Comparison of ENCODE assay signal across 8 mouse cellular contexts in the genomic region with DNA sequence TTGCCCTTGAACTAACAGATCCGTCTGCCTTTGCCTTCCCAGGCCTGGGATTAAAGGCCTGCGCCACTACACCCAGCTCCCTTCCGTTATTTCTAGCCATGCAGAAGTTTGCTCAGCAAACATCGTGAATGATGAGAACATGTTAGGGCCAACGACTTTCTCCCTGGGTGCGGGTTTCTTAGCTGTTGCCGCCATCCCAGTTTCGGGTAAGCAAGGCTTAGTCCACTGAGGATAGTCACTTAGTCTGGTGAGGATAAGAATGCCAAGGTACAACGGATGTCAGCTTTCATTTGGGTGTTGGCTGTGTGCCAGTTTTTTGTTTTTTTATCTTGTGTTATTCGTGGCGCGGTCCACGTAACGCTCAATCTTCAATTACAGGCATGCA. TPM values are rescaled to one million over a fixed set of nuclear protein-coding genes. Genes with fewer than 3 reads are reported as not detected.
DNase-seq lines count a peak whose midpoint lies in the region; ATAC-seq lines count a peak whose summit lies in the region.

No protein-coding gene starts in this region.

- ATAC-seq in embryonic facial prominence, embryonic 11.5 days (replicated peaks; ENCODE audit: insufficient number of reproducible peaks, low FRiP score, low TSS enrichment, low read depth): no peak
- peak; percentile 36; the same call in 1 of the 2 replicates for ATAC-seq in kidney, embryonic 14.5 days (ENCODE audit: low FRiP score, low TSS enrichment)
- peak; percentile 53 for ATAC-seq in liver, embryonic 13.5 days (ENCODE audit: low read depth)
- peak; percentile 35; the same call in 1 of the 2 replicates for ATAC-seq in neural tube, embryonic 11.5 days (ENCODE audit: insufficient read depth, low FRiP score, low TSS enrichment)

- no peak overlapping the region for H3K27ac ChIP-seq in embryonic facial prominence, embryonic 11.5 days (replicated peaks; ENCODE audit: low read depth, low read length)
- peak overlapping the region; percentile 94 for H3K27ac ChIP-seq in heart, embryonic 10.5 days
- H3K27ac ChIP-seq in kidney, embryonic 14.5 days (ENCODE audit: low read depth, low read length): peak overlapping the region; percentile 38; the same call in 1 of the 2 replicates
- H3K27ac ChIP-seq in liver, embryonic 13.5 days: peak overlapping the region; percentile 97
- H3K27ac ChIP-seq in neural tube, embryonic 11.5 days (ENCODE audit: low read depth, low read length): 0 out of 2 replicates have a peak overlapping the region, but pooled peaks have one; percentile 20

- peak; percentile 42 to 44 for DNase-seq in B cell, adult 2 months
- DNase-seq in adrenal gland, adult 8-10 months: peak; percentile 24
- peak; percentile 31 for DNase-seq in embryonic facial prominence, embryonic 11.5 days (ENCODE audit: low spot score)
- no peak for DNase-seq in heart, embryonic 10.5 days (ENCODE audit: low spot score)
- DNase-seq in liver, embryonic 13.5 days: peak; percentile 53
- DNase-seq in neural tube, embryonic 11.5 days (ENCODE audit: low spot score): no peak
- peak; percentile 10 to 20 for DNase-seq in thymus, adult 18-20 months

- H3K27me3 ChIP-seq in embryonic facial prominence, embryonic 11.5 days (ENCODE audit: control insufficient read depth, insufficient read depth, low read length): no peaks in the 10 kb centered on the region
- H3K27me3 ChIP-seq in heart, embryonic 10.5 days (ENCODE audit: insufficient read depth, poor library complexity, severe bottlenecking): no peaks in the 10 kb centered on the region
- no peaks in the 10 kb centered on the region for H3K27me3 ChIP-seq in kidney, embryonic 14.5 days (ENCODE audit: control insufficient read depth, insufficient read depth, low read length)
- no peaks in the 10 kb centered on the region for H3K27me3 ChIP-seq in liver, embryonic 13.5 days
- H3K27me3 ChIP-seq in neural tube, embryonic 11.5 days (ENCODE audit: control insufficient read depth, insufficient read depth, low read length): no peaks in the 10 kb centered on the region

- peak overlapping the region; percentile 48; the same call in 1 of the 2 replicates for H3K9ac ChIP-seq in embryonic facial prominence, embryonic 11.5 days (replicated peaks; ENCODE audit: low read length)
- peak overlapping the region; percentile 72 for H3K9ac ChIP-seq in kidney, embryonic 14.5 days (ENCODE audit: low read depth, low read length)
- H3K9ac ChIP-seq in liver, embryonic 13.5 days: peak overlapping the region; percentile 86
- H3K9ac ChIP-seq in neural tube, embryonic 11.5 days (ENCODE audit: low read length): peak overlapping the region; percentile 52

- no peaks in the 10 kb centered on the region for H3K9me3 ChIP-seq in embryonic facial prominence, embryonic 11.5 days (replicated peaks; ENCODE audit: control insufficient read depth, low read length)
- H3K9me3 ChIP-seq in heart, embryonic 10.5 days: no peaks in the 10 kb centered on the region
- no peaks in the 10 kb centered on the region for H3K9me3 ChIP-seq in kidney, embryonic 14.5 days (ENCODE audit: control insufficient read depth, low read length)
- H3K9me3 ChIP-seq in liver, embryonic 13.5 days (replicated peaks): no peaks in the 10 kb centered on the region
- H3K9me3 ChIP-seq in neural tube, embryonic 11.5 days (ENCODE audit: control insufficient read depth, low read length): no peaks in the 10 kb centered on the region

- 43% methylated on average over 14 of the region's 14 CpGs for WGBS in embryonic facial prominence, embryonic 11.5 days
- 37% methylated on average over 14 of the region's 14 CpGs for WGBS in heart, embryonic 10.5 days
- 40% methylated on average over 14 of the region's 14 CpGs for WGBS in kidney, embryonic 14.5 days
- 9% methylated on average over 14 of the region's 14 CpGs for WGBS in liver, embryonic 13.5 days (ENCODE audit: insufficient replicate concordance)
- 50% methylated on average over 14 of the region's 14 CpGs for WGBS in neural tube, embryonic 11.5 days

- H3K4me2 ChIP-seq in embryonic facial prominence, embryonic 11.5 days (ENCODE audit: low read depth, low read length): peak overlapping the region; percentile 48
- H3K4me2 ChIP-seq in kidney, embryonic 14.5 days (replicated peaks; ENCODE audit: low read depth, low read length): peak overlapping the region; percentile 52
- H3K4me2 ChIP-seq in liver, embryonic 13.5 days: peak overlapping the region; percentile 77
- peak overlapping the region; percentile 42 for H3K4me2 ChIP-seq in neural tube, embryonic 11.5 days (ENCODE audit: low read depth)

- H3K4me3 ChIP-seq in embryonic facial prominence, embryonic 11.5 days (ENCODE audit: low read depth, low read length): peak overlapping the region; percentile 80
- peak overlapping the region; percentile 90 for H3K4me3 ChIP-seq in heart, embryonic 10.5 days
- H3K4me3 ChIP-seq in kidney, embryonic 14.5 days (ENCODE audit: low read length): peak overlapping the region; percentile 75
- H3K4me3 ChIP-seq in liver, embryonic 13.5 days (replicated peaks): peak overlapping the region; percentile 91
- H3K4me3 ChIP-seq in neural tube, embryonic 11.5 days (ENCODE audit: low read depth, low read length): peak overlapping the region; percentile 61

- H3K36me3 ChIP-seq in embryonic facial prominence, embryonic 11.5 days (replicated peaks; ENCODE audit: control insufficient read depth, insufficient read depth, low read depth, low read length): peaks cover 3% of the 10 kb centered on the region; the same call in 1 of the 2 replicates
- peaks cover 23% of the 10 kb centered on the region for H3K36me3 ChIP-seq in heart, embryonic 10.5 days
- H3K36me3 ChIP-seq in kidney, embryonic 14.5 days (ENCODE audit: control insufficient read depth, insufficient read depth, low read length): peaks cover 17% of the 10 kb centered on the region
- peaks cover 39% of the 10 kb centered on the region for H3K36me3 ChIP-seq in liver, embryonic 13.5 days
- H3K36me3 ChIP-seq in neural tube, embryonic 11.5 days (ENCODE audit: control insufficient read depth, insufficient read depth, low read length): no peaks in the 10 kb centered on the region

- no peaks in the 10 kb centered on the region; the same call in 1 of the 2 replicates for H3K4me1 ChIP-seq in embryonic facial prominence, embryonic 11.5 days (ENCODE audit: control insufficient read depth, insufficient read depth, low read length)
- peaks cover 15% of the 10 kb centered on the region for H3K4me1 ChIP-seq in heart, embryonic 10.5 days
- H3K4me1 ChIP-seq in kidney, embryonic 14.5 days (ENCODE audit: control insufficient read depth, insufficient read depth, low read length): peaks cover 6% of the 10 kb centered on the region; the same call in 1 of the 2 replicates
- H3K4me1 ChIP-seq in liver, embryonic 13.5 days (replicated peaks): peaks cover 33% of the 10 kb centered on the region
- no peaks in the 10 kb centered on the region for H3K4me1 ChIP-seq in neural tube, embryonic 11.5 days (ENCODE audit: control insufficient read depth, insufficient read depth, low read length)

RNA-seq across cellular contexts. Expression of gene Cir1, which starts 0.6 kb away (rescaled TPM):
- total RNA-seq in adrenal gland, adult 8-10 months (2022): 10 to 100 TPM; 18.0 to 24.0 (median 20.5) TPM
- polyA plus RNA-seq in embryonic facial prominence, embryonic 11.5 days (2014; fragmentation: Nextera tagmentation; extraction: Ambion mirVana): 26.8 and 28.1 TPM in 2 replicates
- polyA plus RNA-seq in heart, embryonic 10.5 days (2016; fragmentation: Nextera tagmentation; extraction: Ambion mirVana): 9.7 and 12.0 TPM in 2 replicates
- polyA plus RNA-seq in kidney, embryonic 14.5 days (2014; fragmentation: Nextera tagmentation; extraction: Ambion mirVana): 24.1 and 31.8 TPM in 2 replicates
- polyA plus RNA-seq in liver, embryonic 13.5 days (2015; fragmentation: Nextera tagmentation; extraction: Ambion mirVana): 21.3 and 23.9 TPM in 2 replicates
- polyA plus RNA-seq in neural tube, embryonic 11.5 days (2014; fragmentation: Nextera tagmentation; extraction: Ambion mirVana): 21.0 and 23.0 TPM in 2 replicates

RNA-seq across cellular contexts. Expression of gene Scrn3, which starts 0.7 kb away (rescaled TPM):
- 10 to 100 TPM; 23.9 to 33.8 (median 30.1) TPM for total RNA-seq in adrenal gland, adult 8-10 months (2022)
- polyA plus RNA-seq in embryonic facial prominence, embryonic 11.5 days (2014; fragmentation: Nextera tagmentation; extraction: Ambion mirVana): 14.5 and 14.7 TPM in 2 replicates
- 15.1 and 16.6 TPM in 2 replicates for polyA plus RNA-seq in heart, embryonic 10.5 days (2016; fragmentation: Nextera tagmentation; extraction: Ambion mirVana)
- polyA plus RNA-seq in kidney, embryonic 14.5 days (2014; fragmentation: Nextera tagmentation; extraction: Ambion mirVana): 9.8 and 14.5 TPM in 2 replicates
- polyA plus RNA-seq in liver, embryonic 13.5 days (2015; fragmentation: Nextera tagmentation; extraction: Ambion mirVana): 26.3 and 30.4 TPM in 2 replicates
- 12.4 and 14.5 TPM in 2 replicates for polyA plus RNA-seq in neural tube, embryonic 11.5 days (2014; fragmentation: Nextera tagmentation; extraction: Ambion mirVana)

RNA-seq across cellular contexts. Expression of gene Sp9, which starts 41.4 kb away (rescaled TPM):
- not detected for total RNA-seq in adrenal gland, adult 8-10 months (2022)
- 0.98 and 1.6 TPM in 2 replicates for polyA plus RNA-seq in embryonic facial prominence, embryonic 11.5 days (2014; fragmentation: Nextera tagmentation; extraction: Ambion mirVana)
- not detected in 2 replicates for polyA plus RNA-seq in heart, embryonic 10.5 days (2016; fragmentation: Nextera tagmentation; extraction: Ambion mirVana)
- polyA plus RNA-seq in kidney, embryonic 14.5 days (2014; fragmentation: Nextera tagmentation; extraction: Ambion mirVana): 0.11 and 0.19 TPM in 2 replicates
- polyA plus RNA-seq in liver, embryonic 13.5 days (2015; fragmentation: Nextera tagmentation; extraction: Ambion mirVana): not detected in 2 replicates
- polyA plus RNA-seq in neural tube, embryonic 11.5 days (2014; fragmentation: Nextera tagmentation; extraction: Ambion mirVana): 1.8 and 2.0 TPM in 2 replicates

Comparison
In these comparisons a context has a peak if more than half of its experiments do, and no peak if none do; other contexts are left out.
1. DNase-seq: peak in B cell, adult 2 months (2 of 2), adrenal gland, adult 8-10 months (single experiment), embryonic facial prominence, embryonic 11.5 days (single experiment), liver, embryonic 13.5 days (single experiment) and thymus, adult 18-20 months (2 of 2); none in heart, embryonic 10.5 days (single experiment) and neural tube, embryonic 11.5 days (single experiment).
2. Peak in every context shown above with its lines, with median percentiles within 50 percentile points of each other: H3K4me2 ChIP-seq, H3K4me3 ChIP-seq and H3K9ac ChIP-seq.